Mouse (Mus musculus) CD4-positive naive resting alpha-beta T cell, adult 57 days (primary cell): ENCODE results near the gene Olfr16. TPM values are rescaled to one million over a fixed set of nuclear protein-coding genes. Genes with fewer than 3 reads are reported as not detected.

Source experiments
- total RNA-seq: library from RNA; stranded (reverse); gene quantifications from one replicate; pipeline ENCODE4 v1.2.4, GENCODE M21; 2023

Gene Olfr16
- total RNA-seq = not detected

DNA sequence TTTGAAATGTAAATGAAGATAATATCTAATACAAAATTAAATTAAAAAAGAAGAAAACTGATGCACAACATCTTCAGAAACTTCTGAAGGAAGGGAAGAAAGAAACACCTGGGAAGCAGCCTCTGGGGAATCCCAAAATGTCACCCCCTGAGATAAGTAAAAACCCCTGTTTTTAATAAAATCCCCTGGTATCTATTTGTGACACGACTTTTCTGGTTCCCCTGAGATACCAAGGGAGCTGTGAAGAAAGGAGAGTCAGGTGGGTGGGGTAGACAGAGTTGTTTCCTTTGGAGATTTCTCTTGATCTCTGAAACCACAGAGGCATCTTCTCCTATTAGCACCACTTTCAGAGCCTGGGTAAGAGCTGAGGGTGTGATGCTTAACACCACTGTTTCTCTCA, at the start of gene Olfr16:
Olfr16 (plus strand) TSS at position 250 of the 400 bp plus-strand sequence.

Other genes with a start within 250 kb of the Olfr16 start
- gene Apcs, start 55.4 kb upstream of the Olfr16 start, total RNA-seq = not detected
- gene Olfr1408, start 187.0 kb downstream of the Olfr16 start, total RNA-seq = not detected
- gene Olfr1406, start 240.2 kb downstream of the Olfr16 start, total RNA-seq = not detected
- gene Olfr218, start 247.4 kb downstream of the Olfr16 start, total RNA-seq = not detected